Comparison of ENCODE assay signal across 1 mouse cellular context in the genomic region with DNA sequence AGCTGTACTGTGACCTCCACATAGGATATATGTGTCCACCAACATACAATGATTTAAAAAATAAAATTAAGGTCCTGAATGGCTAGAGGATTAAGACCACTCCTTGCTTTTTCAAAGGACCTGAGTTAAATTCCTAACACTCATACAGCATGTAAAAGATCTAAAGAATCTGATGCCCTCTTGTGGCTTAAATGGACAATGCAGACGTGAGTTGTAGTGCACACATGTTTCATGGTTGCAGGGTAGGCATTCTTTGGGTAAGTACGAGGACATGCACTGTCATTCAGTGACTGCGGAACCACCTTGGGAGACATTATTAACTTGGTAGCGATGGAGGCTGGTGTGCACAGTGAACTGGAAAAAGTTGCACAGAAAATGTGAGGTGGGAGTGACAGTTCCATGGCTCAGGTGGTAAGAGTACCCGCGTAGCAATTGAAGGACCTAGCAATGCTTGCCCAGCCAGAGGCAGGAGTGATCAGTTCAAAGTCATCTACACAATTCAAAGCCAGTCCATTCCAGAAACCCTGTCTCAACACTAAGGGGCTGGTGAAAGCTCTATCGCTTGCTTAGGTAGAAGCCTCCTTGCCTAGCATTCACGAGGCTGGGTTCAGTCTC.
A peak's percentile ranks its signal among the peaks of the same experiment; 100 is the strongest.
TF ChIP-seq lines count a peak whose summit lies in the region.

No protein-coding gene starts in this region.

TF ChIP-seq in MEL, 35 proteins besides CTCF, POLR2A, EP300 and RAD21 (continued from another document):
- TF ChIP-seq POLR2AphosphoS5 (IDR thresholded peaks at IDR 0.05; ENCODE audit: borderline replicate concordance, low read depth, low read length) (no peak), TCF12 (IDR thresholded peaks at IDR 0.05; ENCODE audit: low read depth, low read length) (no peak), CHD2 (IDR thresholded peaks at IDR 0.05; ENCODE audit: low read length) (no peak), E2F4 (IDR thresholded peaks at IDR 0.05; ENCODE audit: borderline replicate concordance, low read depth, low read length) (no peak), MYC (IDR thresholded peaks at IDR 0.05; ENCODE audit: low read depth, low read length) (peak; percentile 91), HCFC1 (IDR thresholded peaks at IDR 0.05; ENCODE audit: low read depth, low read length) (0 out of 2 replicates have a peak, but pooled peaks have one; percentile 13), GABPA (IDR thresholded peaks at IDR 0.05; ENCODE audit: low read depth, low read length) (no peak), ZC3H11A (IDR thresholded peaks at IDR 0.05; ENCODE audit: low read depth, low read length) (peak; percentile 63), ZNF384 (IDR thresholded peaks at IDR 0.05; ENCODE audit: low read depth, low read length) (no peak)
